Mouse (Mus musculus) large intestine, adult 2 months (tissue): ENCODE results near the gene Pip4k2a. TPM values are rescaled to one million over a fixed set of nuclear protein-coding genes. Genes with fewer than 3 reads are reported as not detected.
"Not testable (repeated sequence)": the region's sequence is repeated elsewhere in the genome, so short reads cannot be mapped to it uniquely, and the experiment has no call there.

Experiments
- DNase-seq: peaks from one replicate; pipeline ENCODE4 v3.0.0-alpha.2; 2012; ENCODE audit warnings: low read depth, low spot score
- WGBS: fragments of 180-500 bp; shearing (Covaris S2); methylation state at CpG from one replicate; pipeline ENCODE4 v1.1.7; 2018; 5-methylcytosine and 5-hydroxymethylcytosine counted together
- polyA plus RNA-seq: library from polyadenylated mRNA; depleted of rRNA; stranded (reverse); fragments of >200 nt; gene quantifications from 2 replicates; pipeline ENCODE4 v1.2.3, GENCODE M21; 2012

Gene Pip4k2a
- polyA plus RNA-seq, 1 experiment: 4.6 TPM

DNA sequence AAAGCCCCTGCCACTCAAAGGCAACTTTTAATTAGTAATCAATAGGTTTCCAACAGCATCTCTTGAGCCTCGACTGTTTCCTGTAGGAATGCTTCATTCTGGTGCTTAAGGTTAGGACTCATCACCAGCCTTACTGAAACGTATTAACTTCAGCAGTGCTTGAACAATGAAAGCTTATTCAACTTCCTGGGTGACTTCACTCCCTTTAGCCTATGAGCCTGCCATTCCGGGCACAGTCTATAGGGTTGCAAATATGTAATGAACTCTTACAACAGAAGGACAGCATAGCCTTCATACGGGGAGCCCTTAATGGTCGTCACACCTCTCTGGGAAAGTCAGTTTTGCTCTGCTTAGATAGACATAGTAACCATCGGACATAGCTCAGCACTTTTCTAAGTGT lies 87.7 kb downstream of the Pip4k2a start:
- 77% methylated on average over 6 of the region's 6 CpGs for WGBS
- DNase-seq: no peak

GRCm38 (mm10) chr2:18909713-18910112 lies 88.2 kb downstream of the Pip4k2a start:
- WGBS: 82% methylated on average over 6 of the region's 6 CpGs
- no peak for DNase-seq

DNA sequence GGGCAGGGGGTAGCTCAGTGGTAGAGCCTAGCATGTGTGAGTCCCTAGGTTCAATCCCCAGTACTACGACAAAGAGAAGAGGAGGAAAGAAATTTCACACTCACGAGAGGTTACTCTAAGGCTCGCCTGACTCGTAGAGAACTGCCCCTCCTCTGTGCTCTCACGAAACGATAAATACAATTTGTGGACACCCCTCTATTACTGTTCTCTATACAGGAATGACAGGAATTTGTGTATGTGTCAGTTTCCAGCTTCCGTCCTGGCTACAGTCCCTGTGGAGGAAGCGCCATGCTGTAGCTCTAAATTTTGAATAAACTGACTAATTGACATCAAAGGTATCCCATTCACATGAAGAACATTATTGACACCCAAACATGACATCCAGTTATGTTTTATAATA lies 90.7 kb downstream of the Pip4k2a start:
- DNase-seq: no peak
- 78% methylated on average over 8 of the region's 8 CpGs for WGBS

GRCm38 (mm10) chr2:18906421-18907084 lies 91.4 kb downstream of the Pip4k2a start:
- WGBS: 74% methylated on average over 2 of the region's 2 CpGs
- no peak for DNase-seq

DNA sequence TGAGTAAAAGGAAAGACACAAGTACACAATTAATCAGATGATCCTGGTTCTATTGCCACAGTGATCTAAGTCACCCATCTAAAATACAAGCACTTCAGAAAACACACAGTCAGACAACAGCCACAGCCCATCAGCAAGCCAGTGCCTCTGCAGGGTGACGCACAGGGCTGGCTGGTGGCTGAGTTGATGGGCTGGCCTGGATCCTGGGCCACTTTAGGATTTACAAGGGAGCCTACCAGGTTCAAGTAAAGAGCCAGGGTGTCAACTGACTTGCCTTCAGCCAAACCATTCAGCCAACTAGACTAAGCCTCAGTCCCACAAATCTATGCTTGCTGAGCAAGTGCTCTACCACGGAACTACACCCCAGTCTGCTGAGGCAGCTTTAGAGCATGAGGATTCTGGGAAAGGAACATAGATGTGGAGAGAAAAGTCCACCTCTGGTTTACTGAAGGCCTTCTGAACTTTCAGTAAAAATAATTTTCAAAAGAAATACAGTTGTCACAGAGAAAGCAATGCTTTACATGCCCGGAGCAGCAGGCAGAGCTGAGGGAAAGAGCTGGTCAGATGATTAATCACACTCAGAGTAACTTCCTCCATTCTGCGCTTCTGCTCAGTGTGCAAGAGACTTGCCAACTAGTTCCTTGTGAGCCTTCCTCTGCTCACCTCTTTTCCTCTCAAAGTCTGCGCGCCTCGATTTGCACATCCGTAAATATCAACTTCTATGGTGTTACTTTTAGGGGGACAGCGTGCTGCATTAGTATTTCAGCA lies 94.4 kb downstream of the Pip4k2a start:
- WGBS: 82% methylated on average over 9 of the region's 9 CpGs
- no peak for DNase-seq

DNA sequence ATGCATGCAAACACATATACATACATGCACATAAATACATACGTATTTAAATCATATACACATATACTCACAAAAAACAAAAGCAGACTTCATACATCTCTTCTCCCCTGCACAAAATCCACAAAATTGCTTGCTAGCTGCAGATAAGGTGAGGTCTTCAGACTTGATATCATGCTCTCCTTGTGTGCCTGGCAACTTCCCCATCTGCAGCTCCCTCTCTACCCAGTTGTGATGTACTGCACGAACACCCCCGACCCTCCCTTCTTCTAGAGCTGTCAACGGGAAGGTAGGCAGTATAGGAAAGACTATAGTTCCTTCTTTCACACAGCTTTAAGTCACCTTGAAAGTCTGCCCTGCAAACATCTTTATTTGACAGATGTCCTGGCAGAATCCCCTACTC lies 96.8 kb downstream of the Pip4k2a start:
- no peak for DNase-seq
- WGBS: 83% methylated on average over 4 of the region's 4 CpGs

DNA sequence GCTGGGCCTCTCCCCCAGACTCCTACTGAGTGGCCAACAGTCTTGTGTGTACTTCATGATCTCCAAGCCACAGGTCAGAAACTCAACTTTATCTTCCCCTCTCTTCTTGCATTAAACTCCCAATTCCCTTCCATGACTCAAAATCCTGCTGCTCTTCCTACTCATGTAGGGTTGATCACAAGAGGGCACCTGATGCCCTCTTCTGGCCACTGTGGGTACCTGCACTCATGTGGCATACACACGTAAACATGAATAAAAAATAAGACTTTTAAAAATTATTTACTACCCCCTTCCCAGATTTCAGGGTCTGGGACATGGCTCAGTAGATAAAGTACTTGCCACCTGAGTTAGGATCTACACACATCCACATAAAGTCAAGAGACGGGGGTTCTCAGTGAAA lies 97.3 kb downstream of the Pip4k2a start:
- DNase-seq: no peak
- WGBS: 97% methylated on average over 2 of the region's 2 CpGs

DNA sequence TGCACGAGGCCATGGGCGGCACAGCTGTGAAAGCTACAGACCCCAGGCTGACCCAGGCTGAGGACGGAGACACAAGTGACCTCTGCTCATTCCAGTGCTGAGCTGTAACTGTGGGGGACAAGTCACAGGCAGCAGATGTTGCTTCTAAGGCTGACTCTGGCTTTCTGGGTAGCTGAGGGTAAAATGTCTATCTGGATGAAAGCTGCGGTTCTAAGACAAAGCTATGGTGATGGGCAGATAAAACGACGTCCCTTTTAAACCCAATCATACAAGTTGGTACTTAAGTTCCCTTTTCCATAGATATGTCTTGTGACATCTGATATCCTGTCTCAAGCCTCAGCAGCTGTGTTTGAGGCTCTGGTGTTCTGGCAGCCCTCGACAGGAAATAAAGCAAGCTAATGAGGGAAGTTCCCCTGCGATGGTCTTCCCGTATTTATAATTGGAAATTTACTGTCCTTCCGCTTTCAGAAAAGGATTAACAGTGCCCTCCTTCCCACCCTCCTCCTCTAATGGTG lies 100.1 kb downstream of the Pip4k2a start:
- 45% methylated on average over 10 of the region's 10 CpGs for WGBS
- no peak for DNase-seq

DNA sequence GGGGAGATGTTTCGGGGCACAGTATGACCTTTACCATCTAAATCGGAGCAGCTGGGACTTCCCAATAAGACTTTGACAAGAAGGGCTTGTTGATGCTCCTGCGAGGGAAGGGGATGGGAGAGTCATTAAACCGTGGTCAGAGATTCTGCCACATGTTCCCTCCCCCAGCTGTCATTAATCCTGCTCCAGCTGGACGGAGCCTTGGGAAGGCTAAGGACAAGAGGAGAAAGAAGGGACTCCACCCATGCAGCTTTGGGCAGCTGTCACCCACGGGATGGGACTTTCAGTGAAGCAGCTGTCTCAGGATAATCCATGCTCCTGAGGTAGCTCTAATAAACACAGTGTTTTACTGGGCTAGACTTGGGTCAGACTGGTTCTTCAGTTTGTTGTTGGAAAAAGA lies 101.9 kb downstream of the Pip4k2a start:
- WGBS: 41% methylated on average over 6 of the region's 6 CpGs
- no peak for DNase-seq

DNA sequence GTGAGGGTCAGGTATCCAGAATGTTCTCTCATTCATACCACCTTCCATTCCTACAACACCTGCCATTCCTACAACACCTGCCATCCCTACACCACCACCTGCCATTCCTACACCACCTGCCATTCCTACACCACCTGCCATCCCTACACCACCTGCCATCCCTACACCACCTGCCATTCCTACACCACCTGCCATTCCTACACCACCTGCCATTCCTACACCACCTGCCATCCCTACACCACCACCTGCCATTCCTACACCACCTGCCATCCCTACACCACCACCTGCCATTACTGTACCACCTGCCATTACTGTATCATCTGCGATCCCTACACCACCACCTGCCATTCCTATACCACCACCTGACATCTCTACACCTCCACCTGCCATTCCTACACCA lies 104.6 kb downstream of the Pip4k2a start:
- DNase-seq: not testable (repeated sequence)
- 94% methylated on average over 1 of the region's 1 CpGs for WGBS

- DNase-seq: no peak
- 50% methylated on average over 10 of the region's 10 CpGs for WGBS
Measured at GRCm38 (mm10) chr2:18891991-18892537, 105.9 kb downstream of the Pip4k2a start.

GRCm38 (mm10) chr2:18890227-18891001 lies 107.5 kb downstream of the Pip4k2a start:
- WGBS: 63% methylated on average over 11 of the region's 11 CpGs

GRCm38 (mm10) chr2:18884277-18884676 lies 113.6 kb downstream of the Pip4k2a start:
- no peak for DNase-seq
- 72% methylated on average over 3 of the region's 3 CpGs for WGBS

More at GRCm38 (mm10) chr2:18890227-18891001, 107.5 kb downstream of the Pip4k2a start:
- no peak for DNase-seq

DNA sequence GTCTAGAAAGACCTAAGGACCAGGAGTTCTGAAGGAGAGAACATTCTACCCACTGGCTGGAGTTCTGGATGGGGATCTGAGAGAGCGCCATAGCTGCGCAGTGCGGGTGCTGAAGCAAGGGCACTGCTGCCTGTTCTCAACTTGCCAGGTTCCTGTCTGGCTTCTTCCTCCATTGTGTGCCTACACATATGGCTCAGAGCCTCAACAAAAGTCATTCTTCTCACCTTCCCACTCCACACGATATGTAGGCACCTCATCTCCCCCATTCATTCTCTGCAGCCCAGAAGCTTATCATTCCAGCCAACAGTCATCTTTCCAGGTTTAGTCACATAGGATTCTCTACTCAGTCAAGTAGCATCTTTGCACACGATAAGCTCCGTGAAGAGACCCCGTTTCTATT lies 123.3 kb downstream of the Pip4k2a start:
- WGBS: 95% methylated on average over 7 of the region's 7 CpGs
- no peak for DNase-seq

- 86% methylated on average over 8 of the region's 8 CpGs for WGBS
- DNase-seq: no peak
Measured at GRCm38 (mm10) chr2:18874063-18874462, 123.9 kb downstream of the Pip4k2a start.

GRCm38 (mm10) chr2:18873440-18873839 lies 124.5 kb downstream of the Pip4k2a start:
- DNase-seq: no peak

GRCm38 (mm10) chr2:18872797-18873196 lies 125.1 kb downstream of the Pip4k2a start:
- peak; percentile 21 for DNase-seq
- 6% methylated on average over 2 of the region's 2 CpGs for WGBS

More at GRCm38 (mm10) chr2:18873440-18873839, 124.5 kb downstream of the Pip4k2a start:
- 79% methylated on average over 3 of the region's 3 CpGs for WGBS

DNA sequence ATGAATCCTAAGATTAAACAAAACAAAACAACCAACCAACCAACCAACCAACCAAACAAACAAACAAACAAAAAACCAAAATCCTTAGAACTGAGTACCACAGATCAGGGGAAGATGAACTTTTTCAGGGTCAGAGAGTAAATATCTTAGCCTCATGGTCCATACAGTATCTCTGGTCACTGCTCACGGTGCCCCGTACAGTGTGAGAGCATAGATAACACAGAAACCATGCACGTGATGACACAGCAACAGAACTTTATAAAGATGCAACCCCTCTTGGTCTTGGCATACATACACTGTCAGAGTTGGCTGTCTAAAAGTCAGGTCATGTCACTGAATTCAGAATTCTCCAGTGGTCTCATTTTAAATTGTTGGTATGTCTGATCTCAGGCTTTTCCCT lies 126.8 kb downstream of the Pip4k2a start:
- 96% methylated on average over 3 of the region's 3 CpGs for WGBS
- no peak for DNase-seq

DNA sequence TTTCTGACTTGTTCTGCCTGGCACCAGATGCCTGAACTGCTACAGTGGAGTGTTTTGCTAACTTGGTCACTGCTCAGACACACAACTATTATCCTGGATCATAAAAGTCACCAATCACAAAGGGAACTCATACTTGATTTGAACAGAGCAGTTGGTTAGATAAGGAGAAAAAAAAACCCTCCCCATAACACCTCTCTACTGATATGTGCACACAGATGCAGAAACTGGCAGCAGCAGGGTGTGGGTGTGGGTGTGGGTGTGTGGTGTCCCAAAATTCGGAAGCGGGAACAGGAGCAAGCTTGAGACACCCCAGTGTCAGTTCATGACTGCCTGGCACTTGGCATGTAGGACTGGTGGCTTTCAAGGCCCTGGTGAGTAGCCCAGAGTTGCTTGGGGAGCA lies 130.9 kb downstream of the Pip4k2a start:
- 86% methylated on average over 2 of the region's 2 CpGs for WGBS
- no peak for DNase-seq

DNA sequence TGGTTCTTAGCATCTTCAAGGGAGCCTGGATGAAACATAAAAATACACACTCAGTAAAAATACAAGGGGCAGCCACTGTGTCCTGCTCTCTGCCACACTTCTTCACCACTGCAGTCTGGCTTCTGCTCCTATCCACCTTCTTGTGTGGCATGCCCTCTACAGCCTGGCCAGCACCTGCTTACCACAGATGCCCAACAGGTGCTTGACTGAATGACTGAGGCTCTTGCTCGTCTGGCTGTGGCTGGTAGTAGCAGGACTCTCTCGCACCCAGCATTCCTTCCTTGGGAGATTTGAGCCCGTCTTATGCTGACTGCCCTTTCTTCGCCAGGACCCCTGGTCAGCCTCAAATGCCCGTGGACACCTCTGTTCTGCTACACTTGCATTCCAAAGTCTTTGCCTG lies 133.2 kb downstream of the Pip4k2a start:
- no peak for DNase-seq
- 87% methylated on average over 5 of the region's 5 CpGs for WGBS
